Mouse (Mus musculus): ENCODE measurements around the gene Adora2a.

GRCm38 (mm10) chr10:75307130-75307529, 9.5 kb upstream of the Adora2a start:
- no peak for TF ChIP-seq CTCF (IDR thresholded peaks at IDR 0.05; ENCODE audit: low read depth)
- TF ChIP-seq EP300 (IDR thresholded peaks at IDR 0.05; ENCODE audit: low read depth): peak; percentile 35; the same call in 1 of the 2 replicates

Measured in liver, embryonic 14.5 days (tissue).